Mouse (Mus musculus): ENCODE measurements around the gene Ptprcap. TPM values are rescaled to one million over a fixed set of nuclear protein-coding genes. Genes with fewer than 3 reads are reported as not detected.
A peak's percentile ranks its signal among the peaks of the same experiment; 100 is the strongest.

The Ptprcap gene
- total and polyA plus RNA-seq, 3 experiments = 67.9 to 75.7 TPM; not detected in 1

DNA sequence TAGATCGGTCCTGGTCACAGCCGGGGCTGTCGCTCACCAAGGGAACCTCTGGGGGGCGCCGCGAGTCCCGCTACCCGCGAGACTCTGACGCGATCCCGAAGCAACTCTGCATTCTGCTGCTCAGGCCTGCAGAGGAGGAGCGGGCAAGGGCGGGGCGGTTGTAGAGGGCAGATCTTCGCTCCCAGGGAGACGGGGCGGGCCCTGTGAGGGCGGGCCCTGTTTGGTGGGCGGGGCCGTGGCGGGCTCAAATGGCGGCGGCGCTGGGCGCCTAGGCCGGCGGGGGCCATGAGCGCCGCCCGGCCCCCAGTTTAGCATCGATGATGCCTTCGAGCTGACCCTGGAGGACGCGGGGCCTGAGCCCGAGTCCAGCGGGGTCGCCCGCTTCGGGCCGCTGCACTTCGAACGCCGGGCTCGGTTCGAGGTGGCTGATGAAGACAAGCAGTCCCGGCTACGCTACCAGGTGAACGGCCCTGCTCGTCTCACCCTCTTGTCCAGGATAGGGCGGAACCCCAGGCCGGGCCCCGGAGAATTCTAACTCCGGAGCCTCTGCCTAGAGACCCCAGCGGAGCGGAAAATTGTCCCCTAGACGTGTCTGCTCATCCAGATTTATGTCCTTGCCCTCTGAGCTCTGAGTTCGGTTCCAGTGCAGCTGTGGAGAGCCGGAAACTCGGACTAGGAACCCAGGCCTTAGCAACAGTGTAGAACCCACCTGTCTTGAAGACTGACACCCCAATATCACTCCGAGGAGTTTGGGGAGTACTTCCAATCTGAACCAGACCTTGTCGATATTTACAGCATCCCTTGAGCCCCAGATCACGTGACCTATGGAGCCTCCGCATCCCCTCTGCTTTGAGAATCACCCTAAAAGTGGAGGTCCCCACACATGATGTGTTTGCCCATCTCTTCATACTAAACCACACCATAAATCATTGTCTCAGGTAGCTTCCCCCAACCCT lies 27.4 kb upstream of the Ptprcap start, which contains the start of gene Aip (continued):
- peak; percentile 24 to 72; a peak in 2 of 4 replicates for TF ChIP-seq USF2 (IDR thresholded peaks at IDR 0.05; ENCODE audit: borderline replicate concordance in 1 of 2, insufficient read depth in 1 of 2, low read depth in 1 of 2, low read length in 2 of 2)
- TF ChIP-seq HCFC1 (IDR thresholded peaks at IDR 0.05; ENCODE audit: low read depth, low read length) = peak; percentile 90
- TF ChIP-seq MAZ (IDR thresholded peaks at IDR 0.05; ENCODE audit: low read depth, low read length) = peak; percentile 98
- no peak for TF ChIP-seq GABPA (IDR thresholded peaks at IDR 0.05; ENCODE audit: low read depth, low read length)
- peak; percentile 73 for TF ChIP-seq ZMIZ1 (IDR thresholded peaks at IDR 0.05; ENCODE audit: low read depth, low read length)

DNA sequence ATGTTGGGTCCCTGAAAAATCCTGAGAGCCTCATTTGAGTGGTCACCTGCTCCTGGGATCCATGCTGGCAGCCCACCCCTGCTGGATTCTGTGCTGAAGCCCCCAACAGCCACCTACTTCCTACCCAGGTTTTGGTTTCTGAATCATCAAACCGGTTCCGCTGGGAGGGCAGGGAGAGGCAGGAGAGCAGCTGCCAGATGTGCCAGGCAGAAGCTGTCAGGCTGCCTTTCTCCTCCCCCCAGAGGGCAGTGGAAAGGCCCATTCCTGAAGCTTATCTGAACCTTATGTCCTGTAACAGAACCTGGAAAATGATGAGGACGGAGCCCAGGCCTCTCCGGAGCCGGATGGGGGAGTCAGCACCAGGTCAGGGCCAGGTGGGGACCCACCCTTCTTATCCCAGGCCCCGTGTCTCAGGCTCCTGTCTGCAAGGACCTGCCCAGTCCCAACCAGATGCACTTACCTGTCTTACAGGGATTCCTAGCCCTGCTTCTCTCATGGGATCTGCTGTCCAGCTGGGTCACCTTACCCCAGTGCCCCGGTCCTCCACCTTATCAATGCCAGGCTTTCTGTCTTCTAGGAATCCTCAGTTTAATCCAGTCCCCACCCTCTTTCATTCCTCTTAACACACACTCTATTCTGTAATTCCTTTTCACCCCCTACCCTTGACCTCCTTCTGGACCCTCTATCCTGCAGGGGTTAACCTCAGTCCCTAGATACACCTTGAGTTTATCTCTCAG lies 26.5 kb upstream of the Ptprcap start:
- Histone ChIP-seq H3K4me3 (ENCODE audit: control insufficient read depth in 1 of 2, insufficient read depth in 1 of 2, low read depth in 2 of 2, low read length in 2 of 2) (peak overlapping the region; percentile 88 to 91), H3K27me3 (ENCODE audit: control insufficient read depth in 1 of 2, insufficient read depth in 2 of 2, low read length in 2 of 2) (no peaks in the 10 kb centered on the region), H3K9me3 (replicated peaks; ENCODE audit: insufficient read depth, low read length) (no peaks in the 10 kb centered on the region), H3K4me1 (ENCODE audit: control insufficient read depth in 1 of 2, insufficient read depth in 2 of 2, low read length in 2 of 2) (peaks cover 10 to 19% of the 10 kb centered on the region in 2 experiments), H3K27ac (ENCODE audit: control insufficient read depth, low read depth, low read length) (no peak overlapping the region), H3K9ac (ENCODE audit: control insufficient read depth, low read depth, low read length, poor library complexity, severe bottlenecking) (no peak overlapping the region; the same call in 1 of the 2 replicates), H3K79me2 (ENCODE audit: control insufficient read depth, insufficient read depth, low read length, poor library complexity) (peaks cover 4% of the 10 kb centered on the region; the same call in 1 of the 2 replicates), H3K36me3 (ENCODE audit: control insufficient read depth in 1 of 2, insufficient read depth in 2 of 2, low read length in 2 of 2) (peaks cover 0 to 26% of the 10 kb centered on the region in 2 experiments; a peak in 2 of 4 replicates)
- no peak for TF ChIP-seq MYC (IDR thresholded peaks at IDR 0.05; ENCODE audit: low read depth, low read length)
- TF ChIP-seq POLR2A (IDR thresholded peaks at IDR 0.05; ENCODE audit: control insufficient read depth in 1 of 2, insufficient read depth in 1 of 2, low read depth in 1 of 2, low read length in 2 of 2, poor library complexity in 1 of 2) = no peak
- no peak for TF ChIP-seq CTCF (IDR thresholded peaks at IDR 0.05 in 2 of 3, conservative IDR thresholded peaks at IDR 0.05 in 1 of 3; ENCODE audit: control insufficient read depth in 1 of 3, insufficient read depth in 1 of 3, low read depth in 2 of 3, low read length in 3 of 3, poor library complexity in 1 of 3, severe bottlenecking in 1 of 3)
- no peak for TF ChIP-seq HCFC1 (IDR thresholded peaks at IDR 0.05; ENCODE audit: low read depth, low read length)
- TF ChIP-seq JUND (IDR thresholded peaks at IDR 0.05; ENCODE audit: low read depth, low read length) = no peak
- 0 out of 2 replicates have a peak, but pooled peaks have one; percentile 5 for TF ChIP-seq CHD1 (IDR thresholded peaks at IDR 0.05; ENCODE audit: low read depth, low read length)
- TF ChIP-seq E2F4 (IDR thresholded peaks at IDR 0.05; ENCODE audit: borderline replicate concordance, low read depth, low read length) = no peak
- TF ChIP-seq KAT2A (conservative IDR thresholded peaks at IDR 0.05; ENCODE audit: low read depth, low read length) = no peak
- no peak for DNase-seq (ENCODE audit: low read depth, low spot score)

DNA sequence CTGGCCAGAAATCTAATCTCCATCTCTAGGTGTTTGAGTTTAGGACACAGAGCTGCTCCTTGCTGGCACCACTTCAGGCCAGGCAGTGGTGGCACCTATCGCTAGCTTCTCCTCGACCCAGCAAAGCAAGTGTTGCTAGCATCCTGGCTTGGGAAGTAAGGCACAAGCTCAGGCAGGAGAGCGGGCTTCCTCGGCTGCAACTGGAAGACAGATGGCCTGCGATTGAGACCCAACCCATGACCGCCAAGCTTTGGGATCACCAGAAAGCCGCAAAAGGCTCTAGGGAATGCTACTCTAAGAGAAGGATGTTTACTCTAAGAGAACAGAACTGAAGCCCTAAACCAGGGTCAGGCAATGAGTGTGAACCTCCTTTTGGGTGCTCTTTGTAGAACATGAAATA lies 23.9 kb upstream of the Ptprcap start:
- Histone ChIP-seq H3K27me3 (ENCODE audit: control insufficient read depth in 1 of 2, insufficient read depth in 2 of 2, low read length in 2 of 2) (no peaks in the 10 kb centered on the region), H3K36me3 (ENCODE audit: control insufficient read depth in 1 of 2, insufficient read depth in 2 of 2, low read length in 2 of 2) (peaks cover 0 to 11% of the 10 kb centered on the region in 2 experiments; a peak in 2 of 4 replicates), H3K79me2 (ENCODE audit: control insufficient read depth, insufficient read depth, low read length, poor library complexity) (peaks cover 4% of the 10 kb centered on the region; the same call in 1 of the 2 replicates), H3K27ac (ENCODE audit: control insufficient read depth, low read depth, low read length) (no peak overlapping the region), H3K9me3 (replicated peaks; ENCODE audit: insufficient read depth, low read length) (no peaks in the 10 kb centered on the region), H3K4me3 (ENCODE audit: control insufficient read depth in 1 of 2, insufficient read depth in 1 of 2, low read depth in 2 of 2, low read length in 2 of 2) (no peak overlapping the region), H3K4me1 (ENCODE audit: control insufficient read depth in 1 of 2, insufficient read depth in 2 of 2, low read length in 2 of 2) (peaks cover 2 to 6% of the 10 kb centered on the region in 2 experiments), H3K9ac (ENCODE audit: control insufficient read depth, low read depth, low read length, poor library complexity, severe bottlenecking) (no peak overlapping the region)
- TF ChIP-seq ETS1 (IDR thresholded peaks at IDR 0.05; ENCODE audit: low read depth, low read length) = no peak
- no peak for TF ChIP-seq TCF12 (IDR thresholded peaks at IDR 0.05; ENCODE audit: low read depth, low read length)
- TF ChIP-seq MXI1 (IDR thresholded peaks at IDR 0.05; ENCODE audit: low read depth, low read length) = no peak
- no peak for TF ChIP-seq MAFK (IDR thresholded peaks at IDR 0.05; ENCODE audit: borderline replicate concordance, low read depth, low read length)
- no peak for DNase-seq (ENCODE audit: low read depth, low spot score)

All from MEL (cell line).